Mouse (Mus musculus): ENCODE measurements around the gene U90926.

U90926 gene

DNA sequence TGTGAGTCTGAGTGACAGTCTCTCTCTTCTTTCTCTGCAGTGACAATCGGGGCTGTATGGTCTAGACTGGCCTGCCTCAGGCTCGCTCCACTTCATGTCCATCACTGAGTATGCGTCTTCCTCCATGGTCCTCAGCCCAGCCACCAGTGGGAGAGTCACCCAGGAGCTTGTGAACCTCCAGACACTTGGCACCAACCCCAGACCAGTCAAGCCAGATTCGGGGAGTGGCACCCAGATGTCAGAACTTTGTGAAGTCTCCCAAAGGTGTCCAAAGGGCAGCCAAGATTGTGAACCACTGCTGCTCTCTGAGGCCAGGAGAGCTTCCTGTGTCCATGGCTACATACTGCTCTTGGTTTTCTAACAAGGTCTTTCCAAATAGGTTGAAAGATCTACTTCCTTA is 3.0 kb downstream of the U90926 start:
- no peak for DNase-seq

DNA sequence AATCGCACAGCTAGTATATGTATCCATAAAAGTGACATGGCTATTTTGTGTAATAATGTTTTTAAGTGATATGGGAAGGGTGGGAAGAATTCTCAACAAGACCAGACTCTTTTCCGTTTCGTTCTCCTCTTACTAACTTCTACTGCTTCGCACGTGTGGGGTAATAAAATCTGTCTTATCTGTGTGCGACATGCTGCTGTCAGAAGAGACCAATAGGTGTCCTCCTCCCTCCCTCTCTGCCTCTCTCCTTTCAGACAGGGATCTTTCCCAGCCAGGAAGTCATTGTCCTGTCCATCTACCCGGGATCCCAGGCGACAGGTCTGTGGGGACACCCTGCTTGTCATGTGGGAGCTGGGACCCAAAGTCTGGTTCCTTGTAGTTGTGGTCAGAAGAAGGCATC is 5.0 kb downstream of the U90926 start:
- DNase-seq = no peak

GRCm38 (mm10) chr5:92206121-92206520 is 9.1 kb downstream of the U90926 start:
- no peak for DNase-seq

DNA sequence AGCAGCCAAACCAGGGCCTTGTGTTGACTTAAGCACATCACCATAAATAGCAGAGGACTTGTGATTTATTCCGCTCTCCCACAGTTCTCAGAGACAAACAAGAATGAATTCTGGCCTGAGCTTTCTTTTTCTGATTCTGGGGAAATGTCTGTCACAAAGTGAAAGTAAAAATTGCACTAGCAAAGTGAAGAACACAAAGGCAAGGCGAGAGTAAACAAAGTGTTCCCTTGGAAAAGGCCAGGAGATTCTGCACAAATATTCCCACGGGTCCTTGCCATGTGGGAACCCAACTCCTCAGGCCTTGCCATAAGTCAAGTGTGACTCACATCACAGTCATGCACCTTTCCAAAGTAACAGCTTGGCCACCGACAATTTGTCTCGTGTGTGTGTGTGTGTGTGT is 9.5 kb downstream of the U90926 start:
- DNase-seq = peak; percentile 45

DNA sequence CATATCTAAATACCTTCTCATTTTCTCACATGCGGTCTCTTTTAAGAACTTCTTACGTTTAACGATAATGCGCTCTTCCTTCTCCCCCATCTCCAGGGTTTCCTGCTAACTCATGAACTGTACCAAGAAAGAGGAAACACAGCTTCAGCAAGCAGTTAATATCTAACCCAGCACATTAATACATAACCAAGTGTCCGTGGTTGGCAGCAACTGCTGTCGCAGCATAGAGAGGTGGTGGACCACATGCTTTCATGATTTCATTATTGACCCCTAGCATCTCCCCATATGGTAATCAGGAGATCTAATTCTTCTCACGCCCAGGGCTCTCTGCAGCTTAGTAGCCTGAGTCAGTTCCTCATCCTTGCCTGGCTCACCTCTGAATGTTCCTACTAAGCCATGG is 10.0 kb downstream of the U90926 start:
- DNase-seq = no peak

DNA sequence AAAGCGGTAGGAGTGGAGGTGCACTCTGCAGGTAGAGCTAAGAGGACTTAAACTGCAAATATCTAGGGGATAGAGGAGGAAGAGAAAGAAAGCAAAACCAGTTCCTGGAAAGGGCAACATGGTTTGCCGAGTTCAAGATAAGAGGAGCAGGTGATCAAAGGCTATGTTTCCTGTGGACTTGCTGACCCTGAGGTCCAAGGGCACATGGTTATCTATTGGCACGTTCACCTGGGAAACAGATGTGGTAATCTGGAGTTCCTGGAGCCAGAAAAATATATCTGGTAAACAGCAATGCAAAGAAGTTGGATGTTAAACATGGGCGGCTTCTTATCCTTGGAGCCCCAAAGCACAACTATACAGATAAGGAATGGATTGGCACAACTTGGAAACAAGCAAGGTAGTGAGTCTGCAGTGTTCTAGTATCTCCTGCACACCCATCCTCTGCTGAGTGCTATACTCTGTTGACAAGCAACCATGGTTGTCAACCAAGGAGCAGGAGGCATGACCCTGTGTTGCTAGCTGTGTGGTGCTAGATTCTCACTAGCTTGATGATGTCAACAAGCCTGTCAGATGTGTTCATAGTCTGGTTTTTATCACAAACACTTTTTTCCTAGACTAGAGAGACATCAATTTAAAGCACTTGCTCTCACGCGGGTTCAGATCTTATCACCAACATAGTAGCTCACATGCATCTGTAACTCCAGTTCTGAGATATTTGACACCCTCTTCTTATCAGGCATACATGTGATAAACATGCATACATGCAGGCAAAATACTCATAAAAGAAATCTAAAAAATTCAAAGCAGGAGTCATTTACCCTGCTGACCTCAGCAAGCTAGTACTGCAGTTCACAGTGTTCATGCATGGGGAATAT is 10.8 kb downstream of the U90926 start:
- no peak for DNase-seq

DNA sequence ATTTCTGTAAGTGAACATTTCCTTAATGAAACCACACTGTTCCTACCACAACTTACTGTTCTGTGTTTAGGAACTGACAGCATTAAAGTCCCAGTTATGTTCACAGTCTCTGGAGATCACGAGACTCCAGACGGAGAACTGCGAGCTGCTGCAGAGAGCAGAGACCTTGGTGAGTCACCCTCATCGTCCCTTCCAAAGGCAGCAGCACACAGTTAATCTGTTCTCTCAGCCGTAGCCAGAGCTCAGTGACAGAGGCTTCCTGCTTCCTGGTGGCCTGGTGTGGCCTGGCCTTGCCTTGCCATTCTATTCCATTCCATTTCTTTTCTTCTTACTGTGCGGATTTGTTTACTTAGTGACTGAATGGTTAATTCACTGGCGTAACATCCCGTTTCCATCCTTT is 16.9 kb downstream of the U90926 start:
- DNase-seq = peak; percentile 6

- DNase-seq = peak; percentile 32
Observed at GRCm38 (mm10) chr5:92196895-92197811, 18.1 kb downstream of the U90926 start.

DNA sequence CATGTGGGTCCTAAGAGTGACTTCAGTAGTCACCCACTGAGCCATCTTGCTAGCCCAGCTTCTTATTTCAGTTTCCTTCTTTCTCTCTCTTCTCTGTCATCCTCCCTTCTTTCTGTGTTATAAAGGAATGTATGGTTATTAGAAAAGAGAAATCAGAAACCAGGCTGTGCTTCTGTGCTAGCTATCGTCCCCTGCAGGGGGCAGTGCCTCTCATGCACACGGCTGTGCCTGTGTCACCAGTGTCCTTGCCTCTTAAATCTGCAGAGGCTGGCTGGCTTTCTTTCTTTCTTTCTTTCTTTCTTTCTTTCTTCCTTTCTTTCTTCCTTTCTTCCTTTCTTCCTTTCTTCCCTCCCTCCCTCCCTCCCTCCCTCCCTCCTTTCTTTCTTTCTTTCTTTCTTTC is 19.5 kb downstream of the U90926 start:
- peak; percentile 57 for DNase-seq

- no peak for DNase-seq
Observed at GRCm38 (mm10) chr5:92188881-92189483, 26.2 kb downstream of the U90926 start.

DNA sequence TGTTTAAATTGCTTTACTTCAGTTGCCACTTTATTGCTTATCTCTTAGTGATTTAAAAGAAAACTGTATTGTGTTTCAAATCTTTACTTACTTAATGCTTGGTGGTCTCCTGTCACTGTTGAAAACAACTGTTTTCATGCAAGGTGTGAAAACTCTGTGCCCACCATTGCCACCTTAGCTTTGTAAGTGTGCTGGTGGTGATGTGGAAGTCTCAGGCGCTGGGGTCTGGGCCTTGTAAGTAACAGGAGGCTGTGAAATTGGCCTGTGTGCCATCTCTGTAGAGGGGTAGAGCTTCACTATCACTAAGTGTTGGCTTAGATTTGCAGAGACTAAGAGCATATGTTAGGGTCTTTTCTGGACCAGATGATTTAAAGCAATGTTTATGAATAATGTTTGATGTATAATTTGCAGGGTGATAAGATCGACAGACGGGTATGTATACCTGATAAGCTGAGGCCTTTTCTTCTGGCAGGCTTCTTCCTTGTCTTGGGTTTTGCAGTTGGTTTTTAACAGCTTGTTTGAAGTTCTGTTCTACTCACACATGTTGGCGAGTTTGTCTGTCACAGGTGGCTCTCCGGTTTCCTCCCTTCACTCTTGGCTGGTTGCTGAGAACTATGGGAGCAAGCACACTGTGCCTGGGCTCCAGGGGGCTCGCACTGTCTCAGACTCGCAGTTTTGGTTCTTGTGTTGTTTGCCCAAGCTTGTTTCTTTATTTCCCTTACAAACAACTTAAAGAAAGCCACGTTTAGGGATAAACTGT is 32.0 kb downstream of the U90926 start:
- DNase-seq = no peak

- DNase-seq = no peak
Observed at GRCm38 (mm10) chr5:92165976-92166375, 49.2 kb downstream of the U90926 start.

All from lung, postnatal 10 days (tissue).